Mouse (Mus musculus): Measurements from ENCODE around the gene Cir1.

The Cir1 gene

GRCm38 (mm10) chr2:73301979-73302378 is 10.5 kb downstream of the Cir1 start:
- DNase-seq (ENCODE audit: low spot score in 2 of 2), result no peak

GRCm38 (mm10) chr2:73298841-73299240 is 13.7 kb downstream of the Cir1 start:
- DNase-seq (ENCODE audit: low spot score in 2 of 2), result no peak

GRCm38 (mm10) chr2:73298154-73298553 is 14.3 kb downstream of the Cir1 start:
- DNase-seq (ENCODE audit: low spot score in 2 of 2), result no peak

GRCm38 (mm10) chr2:73295023-73295422 is 17.5 kb downstream of the Cir1 start:
- DNase-seq (ENCODE audit: low spot score in 2 of 2), result no peak

GRCm38 (mm10) chr2:73291130-73291529 is 21.4 kb downstream of the Cir1 start:
- DNase-seq (ENCODE audit: low spot score in 2 of 2), result no peak

GRCm38 (mm10) chr2:73285630-73286029 is 26.9 kb downstream of the Cir1 start:
- no peak for DNase-seq (ENCODE audit: low spot score in 2 of 2)

GRCm38 (mm10) chr2:73281707-73282106 is 30.8 kb downstream of the Cir1 start:
- DNase-seq (ENCODE audit: low spot score in 2 of 2), result no peak

GRCm38 (mm10) chr2:73281048-73281661 is 31.3 kb downstream of the Cir1 start:
- no peak for DNase-seq (ENCODE audit: low spot score in 2 of 2)

GRCm38 (mm10) chr2:73280356-73281047 is 32.0 kb downstream of the Cir1 start:
- no peak for DNase-seq (ENCODE audit: low spot score in 2 of 2)

GRCm38 (mm10) chr2:73279271-73280038 is 33.0 kb downstream of the Cir1 start:
- DNase-seq (ENCODE audit: low spot score in 2 of 2), result no peak

- no peak for DNase-seq (ENCODE audit: low spot score in 2 of 2)
Measured at GRCm38 (mm10) chr2:73278869-73279268, 33.6 kb downstream of the Cir1 start.

- peak; percentile 80 to 83 for DNase-seq (ENCODE audit: low spot score in 2 of 2)
Measured at GRCm38 (mm10) chr2:73278131-73278854, 34.2 kb downstream of the Cir1 start.

- no peak for DNase-seq (ENCODE audit: low spot score in 2 of 2)
Measured at GRCm38 (mm10) chr2:73277709-73278075, 34.8 kb downstream of the Cir1 start.

GRCm38 (mm10) chr2:73277021-73277708 is 35.3 kb downstream of the Cir1 start:
- no peak for DNase-seq (ENCODE audit: low spot score in 2 of 2)

GRCm38 (mm10) chr2:73276141-73276571 is 36.3 kb downstream of the Cir1 start:
- no peak for DNase-seq (ENCODE audit: low spot score in 2 of 2)

- DNase-seq (ENCODE audit: low spot score in 2 of 2), result no peak
Measured at GRCm38 (mm10) chr2:73275261-73276040, 37.0 kb downstream of the Cir1 start.

GRCm38 (mm10) chr2:73274119-73274920 is 38.2 kb downstream of the Cir1 start:
- DNase-seq (ENCODE audit: low spot score in 2 of 2), result no peak

GRCm38 (mm10) chr2:73273249-73274118 is 39.0 kb downstream of the Cir1 start:
- no peak for DNase-seq (ENCODE audit: low spot score in 2 of 2)
